Mouse (Mus musculus): ENCODE measurements around the gene Olfr569. TPM values are rescaled to one million over a fixed set of nuclear protein-coding genes. Genes with fewer than 3 reads are reported as not detected.

Olfr569 gene
- polyA plus RNA-seq (2015; fragmentation: Nextera tagmentation; extraction: Ambion mirVana) = not detected in 2 replicates

GRCm38 (mm10) chr7:102890782-102891181 is at the start of gene Olfr569:
Gene Olfr569 (minus strand): TSS chr7:102890882.
- Histone ChIP-seq H3K9me3 (replicated peaks; ENCODE audit: control insufficient read depth, low read length) (no peaks in the 10 kb centered on the region), H3K4me3 (ENCODE audit: low read length) (no peak within 1 kb of the TSS), H3K36me3 (ENCODE audit: control insufficient read depth, insufficient read depth) (no peaks in the 10 kb centered on the region), H3K27ac (ENCODE audit: low read length) (no peak within 1 kb of the TSS), H3K4me1 (ENCODE audit: control insufficient read depth, insufficient read depth, low read length) (no peaks in the 10 kb centered on the region), H3K27me3 (ENCODE audit: control insufficient read depth, insufficient read depth, low read length) (no peaks in the 10 kb centered on the region), H3K4me2 (ENCODE audit: low read depth, low read length) (no peak within 1 kb of the TSS), H3K9ac (ENCODE audit: low read length) (no peak within 1 kb of the TSS)
- WGBS = 64% methylated on average over 3 of the region's 3 CpGs
- ATAC-seq (replicated peaks; ENCODE audit: extremely low read depth, insufficient read depth, low FRiP score) = no peak

GRCm38 (mm10) chr7:102927105-102927504 is 36.4 kb upstream of the Olfr569 start:
- WGBS = 65% methylated on average over 3 of the region's 3 CpGs
- ATAC-seq (replicated peaks; ENCODE audit: extremely low read depth, insufficient read depth, low FRiP score) = no peak
- Histone ChIP-seq H3K4me1 (ENCODE audit: control insufficient read depth, insufficient read depth, low read length) (no peaks in the 10 kb centered on the region), H3K27me3 (ENCODE audit: control insufficient read depth, insufficient read depth, low read length) (no peaks in the 10 kb centered on the region), H3K9me3 (replicated peaks; ENCODE audit: control insufficient read depth, low read length) (no peaks in the 10 kb centered on the region), H3K27ac (ENCODE audit: low read length) (no peak overlapping the region), H3K4me2 (ENCODE audit: low read depth, low read length) (no peak overlapping the region), H3K36me3 (ENCODE audit: control insufficient read depth, insufficient read depth) (no peaks in the 10 kb centered on the region), H3K4me3 (ENCODE audit: low read length) (no peak overlapping the region), H3K9ac (ENCODE audit: low read length) (no peak overlapping the region)

- H3K27me3 ChIP-seq (ENCODE audit: control insufficient read depth, insufficient read depth, low read length) = no peaks in the 10 kb centered on the region
- H3K4me2 ChIP-seq (ENCODE audit: low read depth, low read length) = no peak within 1 kb of the TSS
- 50% methylated on average over 1 of the region's 1 CpGs for WGBS
- H3K9ac ChIP-seq (ENCODE audit: low read length) = no peak within 1 kb of the TSS
- H3K4me1 ChIP-seq (ENCODE audit: control insufficient read depth, insufficient read depth, low read length) = no peaks in the 10 kb centered on the region
- no peak for ATAC-seq (replicated peaks; ENCODE audit: extremely low read depth, insufficient read depth, low FRiP score)
- H3K4me3 ChIP-seq (ENCODE audit: low read length) = no peak within 1 kb of the TSS
- H3K9me3 ChIP-seq (replicated peaks; ENCODE audit: control insufficient read depth, low read length) = no peaks in the 10 kb centered on the region
- H3K27ac ChIP-seq (ENCODE audit: low read length) = no peak within 1 kb of the TSS
- H3K36me3 ChIP-seq (ENCODE audit: control insufficient read depth, insufficient read depth) = no peaks in the 10 kb centered on the region
Measured at GRCm38 (mm10) chr7:102924109-102924508, 33.4 kb upstream of the Olfr569 start, which contains the start of gene Olfr572. Gene Olfr572 (plus strand): TSS chr7:102924409.

- H3K4me3 ChIP-seq (ENCODE audit: low read length) = no peak overlapping the region
- H3K9ac ChIP-seq (ENCODE audit: low read length) = no peak overlapping the region
- H3K27ac ChIP-seq (ENCODE audit: low read length) = no peak overlapping the region
- H3K4me2 ChIP-seq (ENCODE audit: low read depth, low read length) = no peak overlapping the region
- no peaks in the 10 kb centered on the region for H3K27me3 ChIP-seq (ENCODE audit: control insufficient read depth, insufficient read depth, low read length)
- H3K4me1 ChIP-seq (ENCODE audit: control insufficient read depth, insufficient read depth, low read length) = 0 out of 2 replicates have a peak, but pooled peaks cover 2% of the 10 kb centered on the region
- 8% methylated on average over 1 of the region's 1 CpGs for WGBS
- no peaks in the 10 kb centered on the region for H3K36me3 ChIP-seq (ENCODE audit: control insufficient read depth, insufficient read depth)
- H3K9me3 ChIP-seq (replicated peaks; ENCODE audit: control insufficient read depth, low read length) = no peaks in the 10 kb centered on the region
- ATAC-seq (replicated peaks; ENCODE audit: extremely low read depth, insufficient read depth, low FRiP score) = peak; percentile 49; the same call in 1 of the 2 replicates
Measured at GRCm38 (mm10) chr7:102919632-102920031, 28.9 kb upstream of the Olfr569 start.

GRCm38 (mm10) chr7:102917032-102917875 is 26.6 kb upstream of the Olfr569 start, which contains the start of gene Olfr571:
Gene Olfr571 (minus strand): TSS chr7:102917536.
- ATAC-seq (replicated peaks; ENCODE audit: extremely low read depth, insufficient read depth, low FRiP score) = no peak

GRCm38 (mm10) chr7:102916405-102916804 is 25.7 kb upstream of the Olfr569 start:
- Histone ChIP-seq H3K27ac (ENCODE audit: low read length) (no peak overlapping the region), H3K27me3 (ENCODE audit: control insufficient read depth, insufficient read depth, low read length) (no peaks in the 10 kb centered on the region), H3K36me3 (ENCODE audit: control insufficient read depth, insufficient read depth) (no peaks in the 10 kb centered on the region), H3K4me1 (ENCODE audit: control insufficient read depth, insufficient read depth, low read length) (0 out of 2 replicates have a peak, but pooled peaks cover 2% of the 10 kb centered on the region), H3K4me2 (ENCODE audit: low read depth, low read length) (no peak overlapping the region), H3K9me3 (replicated peaks; ENCODE audit: control insufficient read depth, low read length) (no peaks in the 10 kb centered on the region), H3K9ac (ENCODE audit: low read length) (no peak overlapping the region), H3K4me3 (ENCODE audit: low read length) (no peak overlapping the region)
- peak; percentile 41; the same call in 1 of the 2 replicates for ATAC-seq (replicated peaks; ENCODE audit: extremely low read depth, insufficient read depth, low FRiP score)
- 35% methylated on average over 5 of the region's 5 CpGs for WGBS

More at GRCm38 (mm10) chr7:102917032-102917875, 26.6 kb upstream of the Olfr569 start, which contains the start of gene Olfr571:
- Histone ChIP-seq H3K27ac (ENCODE audit: low read length) (no peak within 1 kb of the TSS), H3K27me3 (ENCODE audit: control insufficient read depth, insufficient read depth, low read length) (no peaks in the 10 kb centered on the region), H3K4me1 (ENCODE audit: control insufficient read depth, insufficient read depth, low read length) (0 out of 2 replicates have a peak, but pooled peaks cover 2% of the 10 kb centered on the region), H3K36me3 (ENCODE audit: control insufficient read depth, insufficient read depth) (no peaks in the 10 kb centered on the region), H3K4me3 (ENCODE audit: low read length) (no peak within 1 kb of the TSS), H3K4me2 (ENCODE audit: low read depth, low read length) (no peak within 1 kb of the TSS), H3K9ac (ENCODE audit: low read length) (no peak within 1 kb of the TSS), H3K9me3 (replicated peaks; ENCODE audit: control insufficient read depth, low read length) (no peaks in the 10 kb centered on the region)
- WGBS = 66% methylated on average over 4 of the region's 4 CpGs

- Histone ChIP-seq H3K4me1 (ENCODE audit: control insufficient read depth, insufficient read depth, low read length) (0 out of 2 replicates have a peak, but pooled peaks cover 2% of the 10 kb centered on the region), H3K9ac (ENCODE audit: low read length) (no peak overlapping the region), H3K4me2 (ENCODE audit: low read depth, low read length) (no peak overlapping the region), H3K4me3 (ENCODE audit: low read length) (no peak overlapping the region), H3K27ac (ENCODE audit: low read length) (no peak overlapping the region), H3K36me3 (ENCODE audit: control insufficient read depth, insufficient read depth) (no peaks in the 10 kb centered on the region), H3K27me3 (ENCODE audit: control insufficient read depth, insufficient read depth, low read length) (no peaks in the 10 kb centered on the region), H3K9me3 (replicated peaks; ENCODE audit: control insufficient read depth, low read length) (no peaks in the 10 kb centered on the region)
- no peak for ATAC-seq (replicated peaks; ENCODE audit: extremely low read depth, insufficient read depth, low FRiP score)
- WGBS = 31% methylated on average over 1 of the region's 1 CpGs
Measured at GRCm38 (mm10) chr7:102915261-102915660, 24.6 kb upstream of the Olfr569 start.

- no peak for ATAC-seq (replicated peaks; ENCODE audit: extremely low read depth, insufficient read depth, low FRiP score)
- Histone ChIP-seq H3K36me3 (ENCODE audit: control insufficient read depth, insufficient read depth) (no peaks in the 10 kb centered on the region), H3K4me3 (ENCODE audit: low read length) (no peak within 1 kb of the TSS), H3K27me3 (ENCODE audit: control insufficient read depth, insufficient read depth, low read length) (no peaks in the 10 kb centered on the region), H3K4me2 (ENCODE audit: low read depth, low read length) (no peak within 1 kb of the TSS), H3K9me3 (replicated peaks; ENCODE audit: control insufficient read depth, low read length) (no peaks in the 10 kb centered on the region), H3K27ac (ENCODE audit: low read length) (no peak within 1 kb of the TSS), H3K4me1 (ENCODE audit: control insufficient read depth, insufficient read depth, low read length) (no peaks in the 10 kb centered on the region), H3K9ac (ENCODE audit: low read length) (no peak within 1 kb of the TSS)
Measured at GRCm38 (mm10) chr7:102876822-102877221, 13.9 kb downstream of the Olfr569 start, which contains the start of gene Olfr568. Gene Olfr568 (plus strand): TSS chr7:102877122.

GRCm38 (mm10) chr7:102858665-102859064 is 32.0 kb downstream of the Olfr569 start, which contains the start of gene Olfr566:
Gene Olfr566 (minus strand): TSS chr7:102858765.
- no peaks in the 10 kb centered on the region for H3K4me1 ChIP-seq (ENCODE audit: control insufficient read depth, insufficient read depth, low read length)
- H3K27me3 ChIP-seq (ENCODE audit: control insufficient read depth, insufficient read depth, low read length) = no peaks in the 10 kb centered on the region
- H3K27ac ChIP-seq (ENCODE audit: low read length) = no peak within 1 kb of the TSS
- no peak for ATAC-seq (replicated peaks; ENCODE audit: extremely low read depth, insufficient read depth, low FRiP score)
- H3K9me3 ChIP-seq (replicated peaks; ENCODE audit: control insufficient read depth, low read length) = no peaks in the 10 kb centered on the region
- H3K9ac ChIP-seq (ENCODE audit: low read length) = no peak within 1 kb of the TSS
- WGBS = 89% methylated on average over 1 of the region's 1 CpGs
- H3K4me3 ChIP-seq (ENCODE audit: low read length) = no peak within 1 kb of the TSS
- H3K36me3 ChIP-seq (ENCODE audit: control insufficient read depth, insufficient read depth) = no peaks in the 10 kb centered on the region
- no peak within 1 kb of the TSS for H3K4me2 ChIP-seq (ENCODE audit: low read depth, low read length)
